Mouse (Mus musculus): ENCODE results near the gene H2-M10.4. TPM values are rescaled to one million over a fixed set of nuclear protein-coding genes. Genes with fewer than 3 reads are reported as not detected.
"Not testable (repeated sequence)": the region's sequence is repeated elsewhere in the genome, so short reads cannot be mapped to it uniquely, and the experiment has no call there.

The H2-M10.4 gene
- polyA plus RNA-seq (2016; fragmentation: Nextera tagmentation; extraction: Ambion mirVana), result not detected in 2 replicates

- WGBS, result 94% methylated on average over 7 of the region's 7 CpGs
- Histone ChIP-seq H3K27ac (replicated peaks) (no peak within 1 kb of the TSS), H3K9ac (replicated peaks) (no peak within 1 kb of the TSS), H3K4me1 (no peaks in the 10 kb centered on the region), H3K4me3 (no peak within 1 kb of the TSS), H3K27me3 (no peaks in the 10 kb centered on the region), H3K9me3 (no peaks in the 10 kb centered on the region), H3K4me2 (replicated peaks) (no peak within 1 kb of the TSS), H3K36me3 (no peaks in the 10 kb centered on the region)
- no peak for ATAC-seq (ENCODE audit: low FRiP score, low read depth)
Measured at GRCm38 (mm10) chr17:36462234-36462633, at the start of gene H2-M10.4. TSS of gene H2-M10.4 (minus strand) at chr17:36462334.

GRCm38 (mm10) chr17:36503910-36504309, 41.8 kb upstream of the H2-M10.4 start:
- H3K4me2 ChIP-seq (replicated peaks), result no peak overlapping the region
- H3K9ac ChIP-seq (replicated peaks), result no peak overlapping the region
- no peaks in the 10 kb centered on the region for H3K27me3 ChIP-seq
- no peak for ATAC-seq (ENCODE audit: low FRiP score, low read depth)
- H3K27ac ChIP-seq (replicated peaks), result no peak overlapping the region
- H3K4me1 ChIP-seq, result no peaks in the 10 kb centered on the region
- no peaks in the 10 kb centered on the region for H3K36me3 ChIP-seq
- H3K4me3 ChIP-seq, result no peak overlapping the region
- H3K9me3 ChIP-seq, result no peaks in the 10 kb centered on the region

GRCm38 (mm10) chr17:36500435-36500834, 38.3 kb upstream of the H2-M10.4 start:
- Histone ChIP-seq H3K27ac (replicated peaks) (no peak overlapping the region), H3K9ac (replicated peaks) (no peak overlapping the region), H3K36me3 (no peaks in the 10 kb centered on the region), H3K4me1 (no peaks in the 10 kb centered on the region), H3K4me2 (replicated peaks) (no peak overlapping the region), H3K4me3 (no peak overlapping the region), H3K9me3 (no peaks in the 10 kb centered on the region; the same call in 1 of the 2 replicates), H3K27me3 (no peaks in the 10 kb centered on the region)
- ATAC-seq (ENCODE audit: low FRiP score, low read depth), result no peak
- WGBS, result 73% methylated on average over 1 of the region's 1 CpGs

- H3K36me3 ChIP-seq; H3K4me3 ChIP-seq; H3K9me3 ChIP-seq; H3K27me3 ChIP-seq; H3K27ac ChIP-seq (replicated peaks); H3K9ac ChIP-seq (replicated peaks); ATAC-seq (ENCODE audit: low FRiP score, low read depth); H3K4me2 ChIP-seq (replicated peaks); H3K4me1 ChIP-seq: not testable (repeated sequence)
- 92% methylated on average over 16 of the region's 16 CpGs for WGBS
Measured at GRCm38 (mm10) chr17:36488181-36488580, 26.0 kb upstream of the H2-M10.4 start.

- no peaks in the 10 kb centered on the region for H3K4me1 ChIP-seq
- H3K27ac ChIP-seq (replicated peaks), result no peak overlapping the region
- WGBS, result 88% methylated on average over 1 of the region's 1 CpGs
- H3K4me3 ChIP-seq, result no peak overlapping the region
- no peaks in the 10 kb centered on the region for H3K36me3 ChIP-seq
- H3K27me3 ChIP-seq, result no peaks in the 10 kb centered on the region
- no peaks in the 10 kb centered on the region for H3K9me3 ChIP-seq
- no peak overlapping the region for H3K9ac ChIP-seq (replicated peaks)
- H3K4me2 ChIP-seq (replicated peaks), result no peak overlapping the region
- no peak for ATAC-seq (ENCODE audit: low FRiP score, low read depth)
Measured at GRCm38 (mm10) chr17:36486687-36487230, 24.6 kb upstream of the H2-M10.4 start.

- no peaks in the 10 kb centered on the region for H3K9me3 ChIP-seq
- ATAC-seq (ENCODE audit: low FRiP score, low read depth), result no peak
- H3K4me1 ChIP-seq, result no peaks in the 10 kb centered on the region
- H3K4me2 ChIP-seq (replicated peaks), result no peak overlapping the region
- no peak overlapping the region for H3K27ac ChIP-seq (replicated peaks)
- no peak overlapping the region for H3K9ac ChIP-seq (replicated peaks)
- no peaks in the 10 kb centered on the region for H3K36me3 ChIP-seq
- no peaks in the 10 kb centered on the region for H3K27me3 ChIP-seq
- 81% methylated on average over 3 of the region's 3 CpGs for WGBS
- H3K4me3 ChIP-seq, result no peak overlapping the region
Measured at GRCm38 (mm10) chr17:36483865-36484264, 21.7 kb upstream of the H2-M10.4 start.

- WGBS, result 78% methylated on average over 4 of the region's 4 CpGs
- no peaks in the 10 kb centered on the region for H3K27me3 ChIP-seq
- ATAC-seq (ENCODE audit: low FRiP score, low read depth), result no peak
- no peak overlapping the region for H3K27ac ChIP-seq (replicated peaks)
- no peaks in the 10 kb centered on the region for H3K9me3 ChIP-seq
- H3K4me1 ChIP-seq, result no peaks in the 10 kb centered on the region
- no peaks in the 10 kb centered on the region for H3K36me3 ChIP-seq
- H3K4me3 ChIP-seq, result no peak overlapping the region
- no peak overlapping the region for H3K9ac ChIP-seq (replicated peaks)
- no peak overlapping the region for H3K4me2 ChIP-seq (replicated peaks)
Measured at GRCm38 (mm10) chr17:36456260-36456659, 5.9 kb downstream of the H2-M10.4 start.

- Histone ChIP-seq H3K36me3 (no peaks in the 10 kb centered on the region), H3K4me2 (replicated peaks) (no peak overlapping the region), H3K9ac (replicated peaks) (no peak overlapping the region), H3K27ac (replicated peaks) (no peak overlapping the region), H3K27me3 (no peaks in the 10 kb centered on the region), H3K4me3 (no peak overlapping the region), H3K9me3 (no peaks in the 10 kb centered on the region), H3K4me1 (no peaks in the 10 kb centered on the region)
- ATAC-seq (ENCODE audit: low FRiP score, low read depth), result no peak
- 88% methylated on average over 2 of the region's 2 CpGs for WGBS
Measured at GRCm38 (mm10) chr17:36431411-36431810, 30.7 kb downstream of the H2-M10.4 start.

- Histone ChIP-seq H3K27me3 (no peaks in the 10 kb centered on the region), H3K9me3 (peaks cover 6% of the 10 kb centered on the region; the same call in 1 of the 2 replicates), H3K4me3 (no peak overlapping the region), H3K27ac (replicated peaks) (no peak overlapping the region), H3K36me3 (no peaks in the 10 kb centered on the region), H3K9ac (replicated peaks) (no peak overlapping the region), H3K4me2 (replicated peaks) (no peak overlapping the region), H3K4me1 (no peaks in the 10 kb centered on the region)
- WGBS, result 24% methylated on average over 4 of the region's 4 CpGs
- 0 out of 2 replicates have a peak, but pooled peaks have one; percentile 38 for ATAC-seq (ENCODE audit: low FRiP score, low read depth)
Measured at GRCm38 (mm10) chr17:36418091-36418754, 43.9 kb downstream of the H2-M10.4 start.

GRCm38 (mm10) chr17:36417416-36417815, 44.7 kb downstream of the H2-M10.4 start:
- ATAC-seq (ENCODE audit: low FRiP score, low read depth), result no peak
- Histone ChIP-seq H3K4me1 (no peaks in the 10 kb centered on the region), H3K27me3 (no peaks in the 10 kb centered on the region), H3K4me2 (replicated peaks) (no peak overlapping the region), H3K9ac (replicated peaks) (no peak overlapping the region), H3K9me3 (peaks cover 6% of the 10 kb centered on the region; the same call in 1 of the 2 replicates), H3K27ac (replicated peaks) (no peak overlapping the region), H3K36me3 (no peaks in the 10 kb centered on the region), H3K4me3 (no peak overlapping the region)
- 63% methylated on average over 2 of the region's 2 CpGs for WGBS

GRCm38 (mm10) chr17:36415407-36415806, 46.7 kb downstream of the H2-M10.4 start:
- Histone ChIP-seq H3K9ac (replicated peaks) (no peak overlapping the region), H3K9me3 (no peaks in the 10 kb centered on the region), H3K4me1 (no peaks in the 10 kb centered on the region), H3K27ac (replicated peaks) (no peak overlapping the region), H3K27me3 (no peaks in the 10 kb centered on the region), H3K36me3 (no peaks in the 10 kb centered on the region), H3K4me2 (replicated peaks) (no peak overlapping the region), H3K4me3 (no peak overlapping the region)
- no peak for ATAC-seq (ENCODE audit: low FRiP score, low read depth)
- WGBS, result 73% methylated on average over 1 of the region's 1 CpGs

- Histone ChIP-seq H3K27me3 (no peaks in the 10 kb centered on the region), H3K9me3 (no peaks in the 10 kb centered on the region), H3K36me3 (no peaks in the 10 kb centered on the region), H3K4me2 (replicated peaks) (no peak overlapping the region), H3K27ac (replicated peaks) (no peak overlapping the region), H3K9ac (replicated peaks) (no peak overlapping the region), H3K4me1 (no peaks in the 10 kb centered on the region), H3K4me3 (no peak overlapping the region)
- WGBS, result 75% methylated on average over 1 of the region's 1 CpGs
- no peak for ATAC-seq (ENCODE audit: low FRiP score, low read depth)
Measured at GRCm38 (mm10) chr17:36414361-36414760, 47.8 kb downstream of the H2-M10.4 start.

Data from midbrain, embryonic 12.5 days (tissue).